Mouse (Mus musculus) cerebellum, adult 8-10 months (tissue): ENCODE data around the gene Sdccag8.

Source experiments
- DNase-seq: peaks from one replicate; pipeline ENCODE4 v3.0.0; 2022

Gene Sdccag8

GRCm38 (mm10) chr1:177015917-177016316 lies 201.5 kb downstream of the Sdccag8 start:
- DNase-seq, result no peak

GRCm38 (mm10) chr1:177016729-177017128 lies 202.3 kb downstream of the Sdccag8 start:
- DNase-seq, result no peak

- DNase-seq, result no peak
Measured at GRCm38 (mm10) chr1:177018750-177019149, 204.3 kb downstream of the Sdccag8 start.

- no peak for DNase-seq
Measured at GRCm38 (mm10) chr1:177019668-177020067, 205.2 kb downstream of the Sdccag8 start.

- no peak for DNase-seq
Measured at GRCm38 (mm10) chr1:177022751-177023150, 208.3 kb downstream of the Sdccag8 start.

- DNase-seq, result no peak
Measured at GRCm38 (mm10) chr1:177027706-177028105, 213.2 kb downstream of the Sdccag8 start.

- no peak for DNase-seq
Measured at GRCm38 (mm10) chr1:177029032-177029431, 214.6 kb downstream of the Sdccag8 start.

- no peak for DNase-seq
Measured at GRCm38 (mm10) chr1:177030669-177031068, 216.2 kb downstream of the Sdccag8 start.

GRCm38 (mm10) chr1:177031196-177031595 lies 216.7 kb downstream of the Sdccag8 start:
- no peak for DNase-seq

- DNase-seq, result no peak
Measured at GRCm38 (mm10) chr1:177032233-177032632, 217.8 kb downstream of the Sdccag8 start.

GRCm38 (mm10) chr1:177035460-177035859 lies 221.0 kb downstream of the Sdccag8 start:
- DNase-seq, result peak; percentile 65

- DNase-seq, result no peak
Measured at GRCm38 (mm10) chr1:177038383-177038782, 223.9 kb downstream of the Sdccag8 start.

GRCm38 (mm10) chr1:177039093-177039674 lies 224.7 kb downstream of the Sdccag8 start:
- no peak for DNase-seq

- DNase-seq, result no peak
Measured at GRCm38 (mm10) chr1:177040058-177040457, 225.6 kb downstream of the Sdccag8 start.

GRCm38 (mm10) chr1:177045885-177046284 lies 231.4 kb downstream of the Sdccag8 start:
- no peak for DNase-seq

GRCm38 (mm10) chr1:177046963-177047362 lies 232.5 kb downstream of the Sdccag8 start:
- DNase-seq, result no peak

- no peak for DNase-seq
Measured at GRCm38 (mm10) chr1:177048773-177049172, 234.3 kb downstream of the Sdccag8 start.

GRCm38 (mm10) chr1:177051366-177051963 lies 237.0 kb downstream of the Sdccag8 start:
- peak; percentile 48 for DNase-seq

GRCm38 (mm10) chr1:177054891-177055290 lies 240.4 kb downstream of the Sdccag8 start:
- DNase-seq, result no peak

- DNase-seq, result no peak
Measured at GRCm38 (mm10) chr1:177061761-177062160, 247.3 kb downstream of the Sdccag8 start.

- no peak for DNase-seq
Measured at GRCm38 (mm10) chr1:177065732-177066131, 251.3 kb downstream of the Sdccag8 start.

GRCm38 (mm10) chr1:177067123-177067646 lies 252.7 kb downstream of the Sdccag8 start:
- no peak for DNase-seq

- DNase-seq, result no peak
Measured at GRCm38 (mm10) chr1:177069161-177069560, 254.7 kb downstream of the Sdccag8 start.
